Mouse (Mus musculus): ENCODE measurements at regions not wholly inside any gene's neighbourhood (a gene's known extent, or its start where the extent isn't known, plus 50 kb on each side); places are given as distances from the start of the nearest gene placed in this dataset.

- no peak overlapping the region for H3K9ac ChIP-seq (ENCODE audit: insufficient read depth, low read depth)
- H3K27ac ChIP-seq (ENCODE audit: insufficient read depth, low read depth): no peak overlapping the region
- H3K4me1 ChIP-seq (ENCODE audit: control insufficient read depth in 1 of 2, insufficient read depth in 2 of 2): no peaks in the 10 kb centered on the region
- no peak overlapping the region for H3K4me3 ChIP-seq (replicated peaks in 1 of 3; ENCODE audit: low read depth in 2 of 3, low read length in 2 of 3, poor library complexity in 1 of 3)
- no peaks in the 10 kb centered on the region for H3K79me2 ChIP-seq (replicated peaks; ENCODE audit: control insufficient read depth, extremely low read depth, insufficient read depth, poor library complexity, severe bottlenecking)
- H3K27me3 ChIP-seq (replicated peaks): no peaks in the 10 kb centered on the region
- TF ChIP-seq TCF12 (IDR thresholded peaks at IDR 0.05; ENCODE audit: low read depth, low read length) (no peak), MAFK (IDR thresholded peaks at IDR 0.05; ENCODE audit: insufficient replicate concordance, low read length) (no peak), CHD2 (IDR thresholded peaks at IDR 0.05; ENCODE audit: low read length) (no peak), TBP (conservative IDR thresholded peaks at IDR 0.05; ENCODE audit: low read depth, low read length) (no peak), MYC (IDR thresholded peaks at IDR 0.05; ENCODE audit: low read depth, low read length) (no peak), ELF1 (IDR thresholded peaks at IDR 0.05; ENCODE audit: low read depth, low read length) (no peak), ZMIZ1 (IDR thresholded peaks at IDR 0.05; ENCODE audit: low read depth, low read length) (no peak), ZC3H11A (IDR thresholded peaks at IDR 0.05; ENCODE audit: low read depth, low read length) (no peak), CHD1 (IDR thresholded peaks at IDR 0.05; ENCODE audit: low read depth, low read length) (no peak), ETS1 (conservative IDR thresholded peaks at IDR 0.05; ENCODE audit: low read depth, low read length) (no peak), KAT2A (IDR thresholded peaks at IDR 0.05; ENCODE audit: insufficient replicate concordance, low read length) (no peak), NELFE (IDR thresholded peaks at IDR 0.05; ENCODE audit: low read depth, low read length) (no peak), E2F4 (IDR thresholded peaks at IDR 0.05; ENCODE audit: insufficient replicate concordance, low read depth, low read length) (no peak), BHLHE40 (IDR thresholded peaks at IDR 0.05; ENCODE audit: low read depth, low read length) (no peak)
- in situ Hi-C loops (cut with MboI; ENCODE audit: low pct_ligation_motif_present, low pct_unique_long_range_greater_than_20kb, low sequenced_read_pairs): no loop called here
- H3K4me2 ChIP-seq (ENCODE audit: insufficient read depth, low read depth, poor library complexity, severe bottlenecking): no peak overlapping the region
- H3K36me3 ChIP-seq (replicated peaks in 1 of 2; ENCODE audit: control insufficient read depth in 1 of 2, insufficient read depth in 1 of 2, low read length in 1 of 2): no peaks in the 10 kb centered on the region
- H3K9me3 ChIP-seq (replicated peaks; ENCODE audit: low read length): peaks cover 55% of the 10 kb centered on the region
- dilution Hi-C loops (cut with MboI; ENCODE audit: extremely low pct_ligation_motif_present, extremely low pct_unique_long_range_greater_than_20kb, low sequenced_read_pairs): no loop called here
- DNase-seq (ENCODE audit: extremely low read depth): no peak
Observed at GRCm38 (mm10) chr6:93600376-93600775, 657.1 kb upstream of the Adamts9 start.

DNA sequence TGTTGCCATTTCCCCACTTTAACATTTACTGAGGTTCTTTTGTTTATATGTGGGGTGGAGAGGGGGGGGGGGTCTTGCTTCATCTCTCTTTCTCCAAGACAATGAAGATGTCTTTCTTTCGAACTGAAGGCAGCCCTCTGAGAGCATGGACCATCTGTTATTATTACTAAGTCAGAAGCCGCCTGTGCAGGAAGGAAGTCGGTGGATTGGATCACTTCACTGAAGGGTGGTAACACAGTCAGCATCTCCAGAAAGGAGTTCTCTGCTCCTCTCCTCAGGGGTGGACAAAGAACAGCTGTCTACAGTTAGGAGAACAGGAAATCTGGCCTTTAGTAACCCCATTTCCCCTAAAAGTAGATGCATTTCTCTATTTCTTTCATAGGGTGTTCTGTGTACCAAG, 656.1 kb upstream of the Adamts9 start:
- Histone ChIP-seq H3K9ac (ENCODE audit: insufficient read depth, low read depth) (no peak overlapping the region), H3K27me3 (replicated peaks) (no peaks in the 10 kb centered on the region), H3K36me3 (replicated peaks in 1 of 2; ENCODE audit: control insufficient read depth in 1 of 2, insufficient read depth in 1 of 2, low read length in 1 of 2) (no peaks in the 10 kb centered on the region), H3K27ac (ENCODE audit: insufficient read depth, low read depth) (no peak overlapping the region), H3K4me3 (replicated peaks in 1 of 3; ENCODE audit: low read depth in 2 of 3, low read length in 2 of 3, poor library complexity in 1 of 3) (no peak overlapping the region), H3K4me1 (ENCODE audit: control insufficient read depth in 1 of 2, insufficient read depth in 2 of 2) (no peaks in the 10 kb centered on the region), H3K4me2 (ENCODE audit: insufficient read depth, low read depth, poor library complexity, severe bottlenecking) (no peak overlapping the region), H3K9me3 (replicated peaks; ENCODE audit: low read length) (peaks cover 57% of the 10 kb centered on the region), H3K79me2 (replicated peaks; ENCODE audit: control insufficient read depth, extremely low read depth, insufficient read depth, poor library complexity, severe bottlenecking) (no peaks in the 10 kb centered on the region)
- dilution Hi-C loops (cut with MboI; ENCODE audit: extremely low pct_ligation_motif_present, extremely low pct_unique_long_range_greater_than_20kb, low sequenced_read_pairs): no loop called here
- no peak for TF ChIP-seq POLR2AphosphoS2 (IDR thresholded peaks at IDR 0.05; ENCODE audit: low read depth, low read length)
- TF ChIP-seq JUN (IDR thresholded peaks at IDR 0.05; ENCODE audit: insufficient read depth, low read depth, low read length): no peak
- no peak for TF ChIP-seq HCFC1 (IDR thresholded peaks at IDR 0.05; ENCODE audit: low read depth, low read length)
- TF ChIP-seq MXI1 (IDR thresholded peaks at IDR 0.05; ENCODE audit: low read depth, low read length): no peak
- TF ChIP-seq IRF4 (IDR thresholded peaks at IDR 0.05; ENCODE audit: low read depth, low read length): no peak
- in situ Hi-C loops (cut with MboI; ENCODE audit: low pct_ligation_motif_present, low pct_unique_long_range_greater_than_20kb, low sequenced_read_pairs): no loop called here
- DNase-seq (ENCODE audit: extremely low read depth): no peak
